Mouse (Mus musculus): ENCODE measurements around the gene Dpm2.

DNA sequence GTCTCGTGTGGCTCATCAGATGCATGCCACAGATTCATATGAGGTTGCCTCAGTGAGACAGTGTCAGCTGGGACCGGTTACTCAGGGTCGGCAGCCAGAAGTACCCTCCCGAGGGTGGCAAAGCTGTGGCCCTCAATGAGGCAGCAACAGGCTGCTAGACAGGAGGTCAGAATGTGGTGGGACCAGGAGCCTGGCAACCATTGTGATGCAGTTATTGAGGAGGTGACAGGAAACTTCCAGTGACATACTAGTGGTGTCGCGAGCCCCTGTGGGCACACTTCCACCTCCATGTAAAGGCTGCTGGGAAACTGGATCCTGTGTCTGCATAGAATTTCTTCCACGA is 50.8 kb downstream of the Dpm2 start, which contains the start of gene Ak1:
- no peak for TF ChIP-seq CTCF (IDR thresholded peaks at IDR 0.05; ENCODE audit: control insufficient read depth, insufficient read depth, insufficient read length)
- no peak for TF ChIP-seq MYOD1 (IDR thresholded peaks at IDR 0.05; ENCODE audit: control insufficient read depth, insufficient read length, low read depth)
- no peak for TF ChIP-seq MAX (IDR thresholded peaks at IDR 0.05)
- no peak for TF ChIP-seq MYOG (IDR thresholded peaks at IDR 0.05; ENCODE audit: control insufficient read depth, extremely low read depth, insufficient read length)
- no peak for TF ChIP-seq CEBPB (IDR thresholded peaks at IDR 0.05; ENCODE audit: low read depth)

Data from C2C12 (cell line).